Mouse (Mus musculus) heart, embryonic 15.5 days (tissue): Measurements from ENCODE around the gene Ryr2. TPM values are rescaled to one million over a fixed set of nuclear protein-coding genes. Genes with fewer than 3 reads are reported as not detected.
"Not testable (repeated sequence)": the region's sequence is repeated elsewhere in the genome, so short reads cannot be mapped to it uniquely, and the experiment has no call there.

ENCODE experiments used
- ATAC-seq: fragments of 200-750 bp; cut with Nextera tagmentation; replicated peaks from 2 replicates; pipeline ENCODE4 v1.8.0; 2017; ENCODE audit warnings: low read depth, moderate TSS enrichment; ENCODE audit not compliant: insufficient number of reproducible peaks, insufficient read depth, low FRiP score
- H3K27ac ChIP-seq: fragments of 300-500 bp; sonication (generic); 2 replicates; pipeline ENCODE4 v1.5.1; 2015; ENCODE audit warnings: mild to moderate bottlenecking, inconsistent platforms
- H3K27me3 ChIP-seq: fragments of 300-500 bp; sonication (generic); 2 replicates; pipeline ENCODE4 v1.6.1; 2015; ENCODE audit warnings: inconsistent platforms
- H3K36me3 ChIP-seq: fragments of 300-500 bp; sonication (generic); 2 replicates; pipeline ENCODE4 v1.6.1; 2015; ENCODE audit warnings: mild to moderate bottlenecking, inconsistent platforms
- H3K4me1 ChIP-seq: fragments of 300-500 bp; sonication (generic); replicated peaks from 2 replicates; pipeline ENCODE4 v1.6.1; 2015; ENCODE audit warnings: inconsistent platforms
- H3K4me2 ChIP-seq: fragments of 300-500 bp; sonication (generic); 2 replicates; pipeline ENCODE4 v1.6.1; 2015; ENCODE audit warnings: inconsistent platforms, mild to moderate bottlenecking, moderate library complexity
- H3K4me3 ChIP-seq: fragments of 300-500 bp; sonication (generic); 2 replicates; pipeline ENCODE4 v1.5.1; 2015; ENCODE audit warnings: mild to moderate bottlenecking, inconsistent platforms
- H3K9ac ChIP-seq: fragments of 300-500 bp; sonication (generic); 2 replicates; pipeline ENCODE4 v1.6.1; 2015; ENCODE audit warnings: mild to moderate bottlenecking, inconsistent platforms
- H3K9me3 ChIP-seq: fragments of 300-500 bp; sonication (generic); replicated peaks from 2 replicates; pipeline ENCODE4 v1.6.1; 2016; ENCODE audit warnings: inconsistent platforms
- WGBS: fragments of 180-500 bp; shearing (Covaris S2); methylation state at CpG from one replicate; pipeline ENCODE4 v1.1.7; 2015; ENCODE audit warnings: mixed read lengths; 5-methylcytosine and 5-hydroxymethylcytosine counted together
- polyA plus RNA-seq: library from polyadenylated mRNA; unstranded; fragments of >200 nt; fragmentation: Nextera tagmentation; extraction: Ambion mirVana; gene quantifications from 2 replicates; pipeline ENCODE4 v1.2.1, GENCODE M21; 2015

Gene Ryr2
- polyA plus RNA-seq, 1 experiment from 2014 or later, result 30.0 TPM

GRCm38 (mm10) chr13:11934297-11935060, 172.3 kb downstream of the Ryr2 start:
- H3K4me1 ChIP-seq, result peaks cover 16% of the 10 kb centered on the region
- H3K4me3 ChIP-seq, H3K27ac ChIP-seq, ATAC-seq, H3K4me2 ChIP-seq, H3K27me3 ChIP-seq, H3K9ac ChIP-seq, H3K36me3 ChIP-seq, H3K9me3 ChIP-seq: not testable (repeated sequence)
- 54% methylated on average over 3 of the region's 3 CpGs for WGBS

- Histone ChIP-seq H3K4me2 (no peak overlapping the region), H3K9me3 (no peaks in the 10 kb centered on the region), H3K36me3 (no peaks in the 10 kb centered on the region), H3K9ac (no peak overlapping the region), H3K4me3 (no peak overlapping the region), H3K4me1 (peaks cover 16% of the 10 kb centered on the region), H3K27ac (0 out of 2 replicates have a peak overlapping the region, but pooled peaks have one; percentile 16), H3K27me3 (no peaks in the 10 kb centered on the region)
- no peak for ATAC-seq
Measured at GRCm38 (mm10) chr13:11933334-11933733, 173.4 kb downstream of the Ryr2 start.

GRCm38 (mm10) chr13:11928709-11929108, 178.0 kb downstream of the Ryr2 start:
- 84% methylated on average over 3 of the region's 3 CpGs for WGBS
- no peaks in the 10 kb centered on the region for H3K9me3 ChIP-seq
- H3K9ac ChIP-seq, result no peak overlapping the region
- H3K4me2 ChIP-seq, result no peak overlapping the region
- H3K27me3 ChIP-seq, result no peaks in the 10 kb centered on the region
- H3K27ac ChIP-seq, result no peak overlapping the region
- H3K4me1 ChIP-seq, result peaks cover 24% of the 10 kb centered on the region
- no peaks in the 10 kb centered on the region for H3K36me3 ChIP-seq
- H3K4me3 ChIP-seq, result no peak overlapping the region
- ATAC-seq, result no peak

GRCm38 (mm10) chr13:11927727-11928126, 179.0 kb downstream of the Ryr2 start:
- H3K36me3 ChIP-seq, result no peaks in the 10 kb centered on the region
- H3K4me2 ChIP-seq, result no peak overlapping the region
- H3K9me3 ChIP-seq, result no peaks in the 10 kb centered on the region
- H3K9ac ChIP-seq, result no peak overlapping the region
- peaks cover 19% of the 10 kb centered on the region for H3K4me1 ChIP-seq
- 84% methylated on average over 4 of the region's 4 CpGs for WGBS
- H3K27me3 ChIP-seq, result no peaks in the 10 kb centered on the region
- no peak overlapping the region for H3K4me3 ChIP-seq
- no peak overlapping the region for H3K27ac ChIP-seq
- ATAC-seq, result no peak

GRCm38 (mm10) chr13:11926720-11927500, 179.8 kb downstream of the Ryr2 start:
- no peaks in the 10 kb centered on the region for H3K9me3 ChIP-seq
- H3K27ac ChIP-seq, result peak overlapping the region; percentile 11; the same call in 1 of the 2 replicates
- H3K36me3 ChIP-seq, result no peaks in the 10 kb centered on the region
- H3K9ac ChIP-seq, result no peak overlapping the region
- peaks cover 19% of the 10 kb centered on the region for H3K4me1 ChIP-seq
- H3K4me2 ChIP-seq, result 0 out of 2 replicates have a peak overlapping the region, but pooled peaks have one; percentile 10
- WGBS, result 37% methylated on average over 11 of the region's 11 CpGs
- H3K4me3 ChIP-seq, result no peak overlapping the region
- H3K27me3 ChIP-seq, result no peaks in the 10 kb centered on the region
- ATAC-seq, result peak; percentile 56; the same call in 1 of the 2 replicates

- Histone ChIP-seq H3K36me3 (no peaks in the 10 kb centered on the region), H3K27me3 (no peaks in the 10 kb centered on the region), H3K4me3 (no peak overlapping the region), H3K4me2 (0 out of 2 replicates have a peak overlapping the region, but pooled peaks have one; percentile 10), H3K9ac (no peak overlapping the region), H3K9me3 (no peaks in the 10 kb centered on the region), H3K27ac (no peak overlapping the region), H3K4me1 (peaks cover 19% of the 10 kb centered on the region)
- no peak for ATAC-seq
- WGBS, result 77% methylated on average over 2 of the region's 2 CpGs
Measured at GRCm38 (mm10) chr13:11926215-11926614, 180.5 kb downstream of the Ryr2 start.

- H3K36me3 ChIP-seq, result no peaks in the 10 kb centered on the region
- 79% methylated on average over 3 of the region's 3 CpGs for WGBS
- H3K9me3 ChIP-seq, result no peaks in the 10 kb centered on the region
- H3K9ac ChIP-seq, result no peak overlapping the region
- H3K4me2 ChIP-seq, result no peak overlapping the region
- H3K27me3 ChIP-seq, result no peaks in the 10 kb centered on the region
- ATAC-seq, result no peak
- no peak overlapping the region for H3K4me3 ChIP-seq
- no peak overlapping the region for H3K27ac ChIP-seq
- peaks cover 19% of the 10 kb centered on the region for H3K4me1 ChIP-seq
Measured at GRCm38 (mm10) chr13:11924732-11925131, 182.0 kb downstream of the Ryr2 start.

- Histone ChIP-seq H3K4me1 (peaks cover 7% of the 10 kb centered on the region), H3K4me2 (no peak overlapping the region), H3K27ac (no peak overlapping the region), H3K4me3 (no peak overlapping the region), H3K36me3 (no peaks in the 10 kb centered on the region), H3K9me3 (no peaks in the 10 kb centered on the region), H3K27me3 (no peaks in the 10 kb centered on the region), H3K9ac (no peak overlapping the region)
- 77% methylated on average over 1 of the region's 1 CpGs for WGBS
- no peak for ATAC-seq
Measured at GRCm38 (mm10) chr13:11920495-11920894, 186.2 kb downstream of the Ryr2 start.

GRCm38 (mm10) chr13:11919448-11919847, 187.3 kb downstream of the Ryr2 start:
- no peak overlapping the region for H3K4me2 ChIP-seq
- 79% methylated on average over 6 of the region's 6 CpGs for WGBS

GRCm38 (mm10) chr13:11915619-11916018, 191.1 kb downstream of the Ryr2 start:
- ATAC-seq, result no peak
- H3K36me3 ChIP-seq, result no peaks in the 10 kb centered on the region
- no peak overlapping the region for H3K4me2 ChIP-seq

More at GRCm38 (mm10) chr13:11919448-11919847, 187.3 kb downstream of the Ryr2 start:
- H3K9me3 ChIP-seq, result no peaks in the 10 kb centered on the region
- no peak overlapping the region for H3K27ac ChIP-seq
- peaks cover under 1% of the 10 kb centered on the region for H3K4me1 ChIP-seq
- no peaks in the 10 kb centered on the region for H3K36me3 ChIP-seq
- H3K9ac ChIP-seq, result no peak overlapping the region
- no peak overlapping the region for H3K4me3 ChIP-seq
- ATAC-seq, result no peak
- no peaks in the 10 kb centered on the region for H3K27me3 ChIP-seq

GRCm38 (mm10) chr13:11914682-11915081, 192.1 kb downstream of the Ryr2 start:
- no peak for ATAC-seq
- no peak overlapping the region for H3K4me3 ChIP-seq
- 61% methylated on average over 3 of the region's 3 CpGs for WGBS

More at GRCm38 (mm10) chr13:11915619-11916018, 191.1 kb downstream of the Ryr2 start:
- Histone ChIP-seq H3K4me1 (peaks cover 5% of the 10 kb centered on the region; the same call in 1 of the 2 replicates), H3K27ac (no peak overlapping the region), H3K9ac (no peak overlapping the region), H3K27me3 (no peaks in the 10 kb centered on the region), H3K9me3 (no peaks in the 10 kb centered on the region), H3K4me3 (no peak overlapping the region)
- WGBS, result 44% methylated on average over 2 of the region's 2 CpGs

More at GRCm38 (mm10) chr13:11914682-11915081, 192.1 kb downstream of the Ryr2 start:
- H3K27me3 ChIP-seq, result no peaks in the 10 kb centered on the region
- no peaks in the 10 kb centered on the region for H3K9me3 ChIP-seq
- no peak overlapping the region for H3K4me2 ChIP-seq
- no peak overlapping the region for H3K9ac ChIP-seq
- H3K27ac ChIP-seq, result no peak overlapping the region
- H3K36me3 ChIP-seq, result no peaks in the 10 kb centered on the region
- H3K4me1 ChIP-seq, result peaks cover 8% of the 10 kb centered on the region
